In the genomic region with DNA sequence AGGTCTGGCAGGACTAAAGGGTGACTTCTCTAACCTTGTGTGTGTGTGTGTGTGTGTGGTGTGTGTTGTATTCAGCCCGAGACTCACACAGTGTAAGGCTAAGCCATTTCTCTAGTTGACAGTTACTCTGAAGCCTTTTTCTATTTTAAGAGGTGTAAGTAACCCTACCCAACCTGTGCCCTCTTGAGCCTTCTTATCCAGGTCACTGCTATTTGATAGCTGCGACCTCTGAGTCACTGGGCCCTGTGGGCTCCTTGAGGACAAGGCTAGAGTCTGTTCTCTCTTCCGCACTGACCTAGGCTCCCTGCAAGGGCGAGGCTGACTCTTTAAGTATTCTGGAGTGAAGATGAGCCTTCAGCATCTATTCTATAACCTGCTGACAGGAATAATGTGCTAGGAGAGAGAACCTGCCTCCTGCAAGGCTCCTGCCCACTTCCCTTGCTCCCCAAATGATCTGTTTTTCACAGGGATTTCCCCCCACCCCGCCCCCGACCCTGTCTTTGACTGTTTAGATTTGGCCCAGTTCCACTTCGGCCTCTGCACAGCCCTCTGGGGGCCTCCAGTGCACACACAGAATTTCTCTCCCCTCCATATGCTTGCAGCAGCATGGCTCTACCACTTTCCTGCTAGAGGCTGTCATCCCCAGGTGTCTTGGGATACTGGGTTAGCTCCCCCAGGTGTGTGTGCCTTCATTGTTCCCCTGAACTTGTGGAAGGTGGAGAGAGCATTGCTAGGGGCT, we compare ENCODE assay signal across 11 mouse cellular contexts. TPM values are rescaled to one million over a fixed set of nuclear protein-coding genes. Genes with fewer than 3 reads are reported as not detected.
DNase-seq lines count a peak whose midpoint lies in the region; ATAC-seq and TF ChIP-seq lines count a peak whose summit lies in the region.
"Had no signal": no experiment of that assay in that cellular context is flagged by ENCODE, and none has a peak within 500 bp of the region (broad histone marks: within the 10 kb centered on the region; RNA-seq: fewer than 3 reads in every experiment).

No protein-coding gene starts in this region.

- no peak overlapping the region for H3K4me3 ChIP-seq in heart, embryonic 11.5 days (ENCODE audit: low read depth, low read length)
- no peak overlapping the region for H3K4me3 ChIP-seq in lung, adult 2 months (replicated peaks; ENCODE audit: extremely low read depth, low read depth, low read length)
- H3K4me3 ChIP-seq in intestine, embryonic 14.5 days (ENCODE audit: low read depth, low read length): no peak overlapping the region
- H3K4me3 ChIP-seq in small intestine, adult 2 months (ENCODE audit: low read depth, low read length): no peak overlapping the region

- ATAC-seq in heart, embryonic 11.5 days (replicated peaks; ENCODE audit: insufficient number of reproducible peaks, low FRiP score, low TSS enrichment): no peak
- 0 out of 2 replicates have a peak, but pooled peaks have one; percentile 39 for ATAC-seq in intestine, embryonic 14.5 days (replicated peaks; ENCODE audit: low FRiP score, low TSS enrichment, low read depth)
- ATAC-seq in cerebellum, adult (ENCODE audit: insufficient number of reproducible peaks, low FRiP score, low TSS enrichment): no peak
- ATAC-seq: midbrain, embryonic 16.5 days had no signal

- H3K4me1 ChIP-seq in heart, embryonic 11.5 days (ENCODE audit: control insufficient read depth, insufficient read depth, low read length): peaks cover 33% of the 10 kb centered on the region
- peaks cover 3% of the 10 kb centered on the region; the same call in 1 of the 2 replicates for H3K4me1 ChIP-seq in lung, adult 2 months (ENCODE audit: control insufficient read depth, insufficient read depth, low read length)
- peaks cover 12% of the 10 kb centered on the region; the same call in 1 of the 2 replicates for H3K4me1 ChIP-seq in intestine, embryonic 14.5 days (replicated peaks; ENCODE audit: control insufficient read depth, insufficient read depth, low read length)
- peaks cover 27% of the 10 kb centered on the region for H3K4me1 ChIP-seq in small intestine, adult 2 months (ENCODE audit: control insufficient read depth, insufficient read depth, insufficient read length, low read length)

- no peaks in the 10 kb centered on the region for H3K9me3 ChIP-seq in heart, embryonic 11.5 days (replicated peaks; ENCODE audit: control insufficient read depth, low read length)
- no peaks in the 10 kb centered on the region for H3K9me3 ChIP-seq in intestine, embryonic 14.5 days (ENCODE audit: control insufficient read depth, low read length)

- 0 out of 2 replicates have a peak overlapping the region, but pooled peaks have one; percentile 34 for H3K9ac ChIP-seq in heart, embryonic 11.5 days (ENCODE audit: low read depth, low read length)
- H3K9ac ChIP-seq in intestine, embryonic 14.5 days (ENCODE audit: low read length): no peak overlapping the region

- H3K36me3 ChIP-seq in heart, embryonic 11.5 days (ENCODE audit: control insufficient read depth, insufficient read depth, low read length): no peaks in the 10 kb centered on the region
- no peaks in the 10 kb centered on the region for H3K36me3 ChIP-seq in intestine, embryonic 14.5 days (ENCODE audit: control insufficient read depth, insufficient read depth, low read length)
- H3K36me3 ChIP-seq in small intestine, adult 2 months (ENCODE audit: control insufficient read depth, insufficient read depth, low read length): no peaks in the 10 kb centered on the region

- intact Hi-C loops in heart, postnatal 25 days (cut with DNase I): no loop called here

- H3K27ac ChIP-seq in heart, embryonic 11.5 days (ENCODE audit: low read depth, low read length): peak overlapping the region; percentile 66
- H3K27ac ChIP-seq in intestine, embryonic 14.5 days (ENCODE audit: low read depth): peak overlapping the region; percentile 38; the same call in 1 of the 2 replicates
- peak overlapping the region; percentile 49 for H3K27ac ChIP-seq in small intestine, adult 2 months (ENCODE audit: insufficient read depth, low read depth, low read length)

- WGBS in heart, embryonic 11.5 days (ENCODE audit: insufficient replicate concordance): 40% methylated on average over 7 of the region's 7 CpGs
- WGBS in lung, adult 2 months: 42% methylated on average over 7 of the region's 7 CpGs
- WGBS in intestine, embryonic 14.5 days: 32% methylated on average over 7 of the region's 7 CpGs
- 34% methylated on average over 7 of the region's 7 CpGs for WGBS in small intestine, adult 2 months

- DNase-seq in heart, postnatal 25 days (ENCODE audit: low spot score): no peak
- peak; percentile 2 for DNase-seq in lung, postnatal 10 days
- DNase-seq in lung, adult 2 months: no peak
- DNase-seq in intestine, embryonic 14.5 days (ENCODE audit: low spot score): no peak
- no peak for DNase-seq in urinary bladder, postnatal 36 days (ENCODE audit: low spot score in 2 of 2)
- DNase-seq: kidney, postnatal 36 days; thymus, adult 2 months had no signal

- no peak for TF ChIP-seq CTCF in lung, adult 2 months (IDR thresholded peaks at IDR 0.05; ENCODE audit: insufficient read depth, low read length)
- no peak for TF ChIP-seq CTCF in small intestine, adult 2 months (IDR thresholded peaks at IDR 0.05; ENCODE audit: extremely low read depth, insufficient read length, insufficient replicate concordance, low read depth, low read length)

- TF ChIP-seq POLR2A in lung, adult 2 months (IDR thresholded peaks at IDR 0.05; ENCODE audit: borderline replicate concordance, extremely low read depth, low read depth, low read length): no peak
- no peak for TF ChIP-seq POLR2A in small intestine, adult 2 months (IDR thresholded peaks at IDR 0.05; ENCODE audit: low read depth, low read length)

- H3K27me3 ChIP-seq in heart, embryonic 11.5 days (ENCODE audit: control insufficient read depth, insufficient read depth, low read length): no peaks in the 10 kb centered on the region
- H3K27me3 ChIP-seq in intestine, embryonic 14.5 days (replicated peaks; ENCODE audit: control insufficient read depth, insufficient read depth, low read length): no peaks in the 10 kb centered on the region
- no peaks in the 10 kb centered on the region for H3K27me3 ChIP-seq in small intestine, adult 2 months (ENCODE audit: control insufficient read depth, insufficient read depth, low read length)

- peak overlapping the region; percentile 34 for H3K4me2 ChIP-seq in heart, embryonic 11.5 days
- no peak overlapping the region for H3K4me2 ChIP-seq in intestine, embryonic 14.5 days (ENCODE audit: low read length)

RNA-seq across cellular contexts. Expression of gene Acsl1, which starts 9.1 kb away (rescaled TPM):
- 16.4 and 20.3 TPM in 2 replicates for polyA plus RNA-seq in heart, embryonic 11.5 days (2014; fragmentation: Nextera tagmentation; extraction: Ambion mirVana)
- 100 to 1,000 TPM; 842 to 883 TPM for total RNA-seq in heart, postnatal 25 days (2021)
- 31.1 and 39.1 TPM in 2 replicates for polyA plus RNA-seq in lung, adult 2 months (2012; rRNA removed)
- 24.8 and 25.2 TPM in 2 replicates for polyA plus RNA-seq in intestine, embryonic 14.5 days (2014; fragmentation: Nextera tagmentation; extraction: Ambion mirVana)
- polyA plus RNA-seq in small intestine, adult 2 months (2012; rRNA removed): 17.6 and 23.0 TPM in 2 replicates
